Mouse (Mus musculus) large intestine, adult 2 months (tissue): ENCODE results near the gene Tbxa2r. TPM values are rescaled to one million over a fixed set of nuclear protein-coding genes. Genes with fewer than 3 reads are reported as not detected.

ENCODE experiments used
- DNase-seq: peaks from one replicate; pipeline ENCODE4 v3.0.0-alpha.2; 2012; ENCODE audit warnings: low read depth, low spot score
- WGBS: fragments of 180-500 bp; shearing (Covaris S2); methylation state at CpG from one replicate; pipeline ENCODE4 v1.1.7; 2018; 5-methylcytosine and 5-hydroxymethylcytosine counted together
- polyA plus RNA-seq: library from polyadenylated mRNA; depleted of rRNA; stranded (reverse); fragments of >200 nt; gene quantifications from 2 replicates; pipeline ENCODE4 v1.2.3, GENCODE M21; 2012

The Tbxa2r gene
- polyA plus RNA-seq, 1 experiment = 8.0 TPM

DNA sequence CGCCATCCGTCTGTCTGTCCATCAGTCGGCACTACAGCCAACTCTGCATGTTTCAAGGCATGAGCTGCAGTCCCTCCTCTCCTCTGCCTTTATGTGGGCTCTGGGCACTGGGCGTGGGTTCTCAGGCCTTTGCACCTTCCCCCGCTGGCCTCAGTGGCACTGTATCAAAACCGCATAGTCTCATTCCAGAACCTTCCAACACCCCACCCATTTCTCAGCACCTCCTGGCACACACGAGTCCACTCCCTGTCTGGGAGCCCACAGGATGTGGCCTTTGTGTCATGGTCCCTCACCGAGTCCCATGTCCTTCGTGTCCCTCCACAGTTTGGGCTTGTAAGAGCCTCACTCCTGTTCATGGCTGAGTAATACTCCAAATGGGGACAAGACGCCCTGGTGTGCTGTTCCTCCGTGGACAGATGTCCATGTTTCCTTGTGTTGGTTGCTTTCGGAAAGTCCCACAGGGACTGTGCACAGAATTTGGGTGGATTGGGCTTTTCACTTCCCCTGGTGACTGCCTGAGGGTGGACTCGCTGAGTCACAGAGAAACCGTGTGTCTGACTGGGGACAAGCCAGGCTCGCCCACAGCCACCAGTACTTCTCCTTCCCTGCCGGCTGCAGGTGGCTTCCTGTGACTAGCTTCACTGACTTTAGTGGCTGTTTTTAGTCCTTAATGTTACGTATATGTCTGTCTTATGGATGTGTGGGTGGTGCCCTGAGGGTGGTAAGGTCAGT lies 30.0 kb upstream of the Tbxa2r start:
- WGBS = 80% methylated on average over 17 of the region's 17 CpGs
- DNase-seq = no peak

DNA sequence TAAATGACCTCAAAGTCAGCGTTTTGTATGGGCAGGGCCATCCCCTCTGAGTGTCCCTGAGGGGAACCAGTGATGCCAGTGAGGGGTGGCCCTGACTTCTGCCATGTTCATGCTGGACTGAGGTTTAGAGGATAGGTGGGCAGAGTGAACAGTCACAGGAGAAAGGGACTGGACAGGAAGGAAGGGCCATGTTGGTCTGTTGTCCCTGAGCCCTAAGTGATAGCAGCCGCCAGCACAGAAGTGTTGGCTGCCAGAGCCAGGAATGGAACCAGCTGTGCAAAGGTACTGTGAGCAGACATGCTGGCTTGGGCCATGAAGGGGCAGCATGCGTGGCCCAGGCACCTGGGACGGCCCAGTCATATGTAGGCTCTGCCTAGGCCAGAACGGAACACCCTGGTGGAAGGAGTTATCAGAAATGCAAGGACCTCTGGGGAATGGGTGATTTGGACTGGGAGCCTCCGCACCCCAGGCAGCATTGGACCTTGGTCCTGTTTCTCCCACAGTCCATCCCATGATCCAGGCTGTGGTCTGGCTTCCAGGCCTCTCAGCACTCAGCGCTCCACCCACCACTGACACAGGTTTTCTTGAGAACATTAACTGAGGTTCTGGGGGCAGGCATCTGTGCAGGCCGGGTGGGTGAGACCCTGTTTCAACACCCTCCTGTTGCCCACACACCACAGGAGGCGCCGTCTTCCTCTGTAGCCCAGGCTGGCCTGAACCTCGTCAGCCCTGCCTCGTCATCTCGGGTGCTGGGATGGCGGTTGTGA lies 28.8 kb upstream of the Tbxa2r start:
- DNase-seq = no peak
- WGBS = 86% methylated on average over 14 of the region's 14 CpGs

DNA sequence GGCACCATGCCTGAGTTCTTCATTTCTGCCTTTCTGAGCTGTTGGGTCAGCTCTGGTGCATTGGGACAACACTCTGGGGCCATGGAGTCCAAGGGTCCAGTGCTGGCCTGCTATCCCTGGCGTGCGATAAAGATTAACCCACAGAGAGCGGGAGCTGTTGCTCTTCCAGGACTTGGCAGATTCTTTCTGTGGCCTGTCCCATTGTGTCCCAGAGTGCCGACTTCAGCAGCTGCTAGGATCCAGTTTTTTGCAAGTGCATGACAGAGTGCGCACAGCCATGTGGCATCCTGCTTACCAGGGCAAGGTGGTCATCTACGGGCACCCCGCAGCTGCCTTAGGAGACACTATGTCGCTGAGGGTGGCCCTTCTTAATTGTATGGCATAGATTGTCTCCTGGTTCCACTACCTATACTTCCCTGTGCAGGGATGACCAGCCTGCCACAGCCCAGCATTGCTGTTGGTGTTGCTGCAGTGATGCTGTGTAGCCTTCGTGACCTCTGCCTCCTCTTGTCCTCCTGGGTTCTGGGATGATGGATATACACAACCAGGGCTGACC lies 28.1 kb upstream of the Tbxa2r start:
- whole genome bisulfite sequencing = 79% methylated on average over 9 of the region's 9 CpGs
- DNase-seq = no peak

DNA sequence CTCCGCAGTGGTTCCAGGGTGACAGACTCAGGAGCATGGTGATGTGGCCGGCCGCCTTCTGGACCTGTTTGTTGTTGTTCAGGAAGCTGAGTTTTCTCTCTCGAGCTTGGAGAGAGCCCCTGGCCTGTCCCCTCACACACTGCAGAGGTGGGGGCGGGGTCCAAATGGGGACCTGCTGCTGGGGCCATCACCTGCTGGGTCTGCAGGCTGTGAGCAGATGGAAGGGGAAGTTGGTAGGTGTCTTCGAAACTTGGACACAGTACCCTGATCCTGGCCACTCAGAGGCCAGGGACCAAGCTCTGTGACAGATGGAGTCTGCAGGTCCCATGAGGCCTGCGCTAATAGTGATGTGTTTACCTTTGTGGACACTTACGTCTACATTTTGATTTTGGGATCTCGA lies 27.2 kb upstream of the Tbxa2r start:
- no peak for DNase-seq
- WGBS = 79% methylated on average over 9 of the region's 9 CpGs

DNA sequence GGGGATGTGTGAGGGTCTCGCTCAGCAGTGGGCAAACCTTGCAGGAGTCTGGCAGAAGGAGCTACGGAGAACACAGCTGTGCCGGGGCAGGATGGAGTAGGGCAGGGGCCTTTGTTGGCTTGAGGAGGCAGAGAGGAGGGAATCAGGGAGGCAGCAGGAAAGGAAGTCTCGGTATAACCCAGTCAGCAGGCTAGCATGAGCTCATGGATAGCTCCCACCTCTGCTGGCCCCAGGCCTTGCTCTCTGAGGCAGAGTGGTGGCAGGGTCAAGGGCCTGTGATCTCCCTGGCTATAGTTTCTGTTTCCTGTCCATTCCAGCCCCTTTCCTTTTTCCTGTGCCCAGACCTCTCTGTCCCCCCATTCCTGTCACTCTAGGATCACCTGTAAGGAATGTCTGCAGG lies 26.2 kb upstream of the Tbxa2r start:
- no peak for DNase-seq
- WGBS = 60% methylated on average over 4 of the region's 4 CpGs

DNA sequence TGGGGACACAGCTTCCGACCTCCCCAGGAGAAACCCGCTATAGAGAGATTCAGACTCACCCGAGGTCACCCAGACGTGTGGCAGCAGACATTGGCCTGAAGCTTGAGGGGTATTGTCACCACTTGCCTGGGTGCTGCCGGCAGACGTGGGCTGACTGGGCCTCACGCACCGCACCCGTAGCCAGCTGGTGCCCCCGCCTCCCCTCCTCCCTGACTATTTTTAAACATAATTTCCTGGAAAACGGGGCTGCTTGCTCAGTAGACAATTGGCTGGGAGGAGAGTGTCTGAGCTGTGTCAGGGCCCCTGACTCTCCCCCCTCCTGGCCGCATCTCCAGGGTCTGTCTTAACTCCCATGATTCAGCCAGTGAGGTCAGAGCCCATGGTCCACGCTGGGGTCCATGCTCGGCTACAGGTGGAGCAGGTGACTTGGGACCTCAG lies 25.7 kb upstream of the Tbxa2r start:
- WGBS = 36% methylated on average over 14 of the region's 14 CpGs

DNA sequence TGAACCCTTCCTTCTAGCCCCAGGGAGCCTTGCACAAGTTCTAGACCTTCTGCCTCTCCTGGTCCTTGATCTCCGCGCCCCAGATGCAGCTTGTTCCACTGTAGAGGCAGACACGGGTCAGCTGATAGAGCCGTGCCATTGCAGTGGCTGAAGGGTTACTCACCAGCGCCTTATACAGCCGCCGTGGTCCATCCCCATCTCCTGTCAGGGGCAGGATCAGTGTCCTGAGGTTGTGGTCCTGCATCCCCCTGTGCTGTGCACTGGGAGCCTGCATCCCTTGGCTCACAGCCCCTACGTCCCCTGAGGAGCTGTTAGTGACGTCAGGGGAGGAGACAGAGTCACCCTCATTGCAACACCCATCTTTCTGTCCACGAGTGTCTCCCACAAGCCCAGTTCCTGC lies 25.3 kb upstream of the Tbxa2r start:
- DNase-seq = no peak
- WGBS = 54% methylated on average over 10 of the region's 10 CpGs

More for the DNA sequence above, 25.7 kb upstream of the Tbxa2r start:
- DNase-seq = no peak

DNA sequence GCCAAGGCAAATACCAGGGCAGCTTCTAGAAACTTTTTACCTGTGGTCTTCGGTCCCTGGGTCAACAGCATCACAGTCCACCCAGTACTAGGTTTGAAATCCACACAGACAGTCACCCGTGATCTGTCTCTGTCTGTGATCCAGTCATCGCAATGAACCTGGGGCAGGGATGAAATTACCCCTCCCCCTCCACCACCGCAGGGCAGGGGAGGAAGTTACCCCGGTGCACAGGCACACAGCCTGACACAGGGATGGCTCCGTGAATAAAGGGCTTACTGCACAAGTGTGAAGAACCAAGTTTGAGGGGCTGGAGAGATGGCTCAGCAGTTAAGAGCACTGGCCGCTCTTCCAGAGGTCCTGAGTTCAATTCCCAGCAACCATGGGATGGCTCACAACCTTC lies 24.8 kb upstream of the Tbxa2r start:
- DNase-seq = no peak

DNA sequence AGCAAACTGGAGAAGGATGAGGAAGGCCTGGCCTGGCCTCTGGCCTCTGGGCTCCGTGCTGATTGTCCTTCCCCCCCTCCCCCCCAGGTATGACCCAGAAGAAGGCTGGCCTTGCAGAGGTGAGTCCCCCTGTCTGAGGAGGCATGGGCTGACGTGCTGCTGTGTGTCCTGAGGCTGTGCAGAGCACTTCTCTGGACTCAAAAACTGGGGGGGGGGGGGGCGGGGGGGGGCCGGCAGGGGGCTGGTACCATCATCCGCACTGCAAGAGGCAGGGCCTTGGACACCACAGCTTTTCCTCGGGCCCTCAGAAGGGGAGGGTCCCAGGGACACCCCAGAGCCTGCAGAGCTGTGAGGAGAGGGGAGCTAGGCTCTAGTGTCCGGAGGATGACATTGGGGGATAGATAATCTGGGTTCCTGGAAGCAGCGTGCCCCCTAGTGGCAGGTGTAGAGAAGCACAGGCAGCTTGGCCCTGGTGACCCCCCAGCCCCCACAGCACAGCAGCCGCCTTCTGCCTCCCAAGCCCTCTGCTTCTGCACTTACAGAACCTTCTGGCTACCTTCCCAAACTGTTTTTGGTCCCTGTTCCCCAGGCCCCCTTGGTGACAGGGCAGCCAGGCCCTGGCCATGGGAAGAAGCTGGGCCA lies 23.8 kb upstream of the Tbxa2r start:
- 26% methylated on average over 8 of the region's 9 CpGs for WGBS
- no peak for DNase-seq

More for the DNA sequence above, 24.8 kb upstream of the Tbxa2r start:
- WGBS = 69% methylated on average over 7 of the region's 7 CpGs

DNA sequence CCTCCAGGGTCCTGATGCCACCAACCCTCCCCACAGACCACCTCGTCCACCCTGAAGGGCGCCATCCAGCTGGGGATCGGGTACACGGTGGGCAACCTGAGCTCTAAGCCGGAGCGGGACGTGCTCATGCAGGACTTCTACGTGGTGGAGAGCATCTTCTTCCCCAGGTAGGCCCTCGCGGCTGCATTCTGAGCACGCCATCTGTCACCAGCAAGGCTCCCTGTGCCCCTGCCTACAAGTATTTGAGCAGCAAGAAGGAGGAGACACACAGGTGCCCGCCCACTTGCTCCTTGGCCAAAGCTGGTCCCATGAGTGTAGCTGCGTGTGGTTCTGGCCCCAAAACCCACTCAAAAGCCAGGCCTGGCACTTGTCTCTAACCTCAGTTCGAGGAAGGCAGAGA lies 22.9 kb upstream of the Tbxa2r start:
- no peak for DNase-seq
- 95% methylated on average over 14 of the region's 14 CpGs for WGBS

DNA sequence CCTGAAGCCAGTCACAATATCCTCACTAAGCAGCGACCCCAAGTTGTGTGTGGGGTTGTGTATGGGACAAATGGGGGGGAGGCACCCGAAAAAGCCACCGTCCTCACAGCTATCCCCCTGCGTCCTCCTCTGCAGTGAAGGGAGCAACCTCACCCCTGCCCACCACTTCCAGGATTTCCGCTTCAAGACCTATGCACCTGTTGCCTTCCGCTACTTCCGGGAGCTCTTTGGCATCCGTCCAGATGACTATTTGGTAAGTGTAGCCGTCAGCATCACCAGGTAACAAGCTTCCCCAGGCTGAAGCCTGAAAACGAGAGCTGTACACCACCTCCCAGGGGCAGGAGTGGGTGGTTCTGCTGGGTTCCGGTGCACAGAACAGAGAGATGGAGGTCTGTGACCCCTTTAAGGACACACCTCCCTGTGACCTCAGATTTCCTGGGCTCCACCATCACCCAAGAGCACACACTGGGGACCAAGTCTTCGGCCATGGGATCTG lies 22.3 kb upstream of the Tbxa2r start:
- WGBS = 81% methylated on average over 12 of the region's 12 CpGs
- DNase-seq = no peak

DNA sequence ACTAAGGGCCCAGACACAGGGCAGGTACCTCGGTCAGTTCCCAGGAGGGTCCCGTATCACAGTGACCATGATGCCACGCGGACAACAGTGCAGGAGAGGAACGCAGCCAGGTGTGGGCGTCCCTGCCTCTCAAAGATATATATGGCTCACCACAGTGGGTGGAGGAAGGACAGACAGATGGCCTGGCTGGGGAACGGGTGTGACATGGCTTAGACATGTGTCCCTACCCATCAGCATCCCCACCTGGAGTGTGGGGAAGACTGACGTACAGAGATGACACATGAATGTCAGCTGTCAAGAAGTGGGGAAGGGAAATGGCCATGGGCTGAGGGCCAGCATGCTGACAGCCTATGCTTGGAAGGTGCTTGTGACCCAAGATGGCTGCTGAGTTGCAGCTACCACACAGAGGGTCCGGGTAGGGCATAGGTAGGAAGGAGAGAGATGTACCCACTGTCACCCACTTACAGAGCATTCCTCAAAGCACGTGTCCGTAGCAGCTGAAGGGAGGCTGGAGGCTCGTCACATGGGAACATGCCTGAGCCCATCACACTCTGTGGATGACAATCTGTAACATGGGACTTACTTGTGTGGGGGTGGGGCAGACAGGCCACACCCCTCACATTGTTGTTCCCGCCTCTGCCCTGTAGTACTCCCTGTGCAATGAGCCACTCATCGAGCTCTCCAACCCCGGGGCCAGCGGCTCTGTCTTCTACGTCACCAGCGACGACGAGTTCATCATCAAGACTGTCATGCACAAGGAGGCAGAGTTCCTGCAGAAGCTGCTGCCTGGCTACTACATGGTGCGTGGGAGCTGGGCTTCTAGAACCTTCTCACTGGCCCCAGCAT lies 21.5 kb upstream of the Tbxa2r start:
- WGBS = 94% methylated on average over 21 of the region's 21 CpGs

DNA sequence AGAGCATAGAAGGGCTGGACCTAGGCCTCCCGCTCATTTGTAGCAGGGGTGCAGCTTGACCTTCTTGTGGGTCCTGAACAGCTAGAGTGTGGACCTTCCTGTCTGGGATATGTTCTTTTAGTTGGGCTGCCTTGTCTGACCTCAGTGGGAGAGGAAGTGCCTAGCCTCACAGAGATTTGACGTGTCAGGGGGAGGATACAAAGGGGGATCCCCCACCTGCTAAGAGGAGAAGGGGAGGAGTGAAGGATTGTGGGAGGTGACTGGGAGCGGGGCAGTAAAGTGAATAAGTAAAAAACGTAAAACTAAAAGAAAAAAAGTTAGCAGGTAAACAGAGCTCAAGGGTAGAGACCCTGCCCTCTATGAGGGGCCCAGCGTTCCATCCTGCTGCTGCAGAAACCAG lies 19.0 kb upstream of the Tbxa2r start:
- no peak for DNase-seq
- 82% methylated on average over 5 of the region's 5 CpGs for WGBS

More for the DNA sequence above, 21.5 kb upstream of the Tbxa2r start:
- DNase-seq = no peak

DNA sequence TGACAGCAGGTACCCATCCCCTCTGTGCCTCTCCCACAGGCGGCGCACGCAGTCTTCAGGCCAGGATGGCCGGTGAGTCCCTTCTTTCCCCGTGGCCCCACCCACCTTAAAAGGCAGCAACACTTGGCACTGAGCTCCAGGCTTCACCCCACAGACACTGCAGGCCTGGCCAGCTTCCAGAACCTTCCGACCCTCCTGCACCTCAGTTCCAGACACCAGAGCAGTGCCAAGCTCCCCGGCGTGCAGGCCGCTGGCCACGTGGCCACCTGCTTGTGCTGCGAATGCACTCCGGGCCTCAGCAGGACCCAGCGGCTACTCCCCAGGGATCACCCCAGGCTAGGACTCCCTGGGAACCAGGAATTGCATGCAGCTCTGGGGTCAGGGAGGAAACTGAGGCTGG lies 14.9 kb upstream of the Tbxa2r start:
- 89% methylated on average over 13 of the region's 13 CpGs for WGBS
- no peak for DNase-seq

DNA sequence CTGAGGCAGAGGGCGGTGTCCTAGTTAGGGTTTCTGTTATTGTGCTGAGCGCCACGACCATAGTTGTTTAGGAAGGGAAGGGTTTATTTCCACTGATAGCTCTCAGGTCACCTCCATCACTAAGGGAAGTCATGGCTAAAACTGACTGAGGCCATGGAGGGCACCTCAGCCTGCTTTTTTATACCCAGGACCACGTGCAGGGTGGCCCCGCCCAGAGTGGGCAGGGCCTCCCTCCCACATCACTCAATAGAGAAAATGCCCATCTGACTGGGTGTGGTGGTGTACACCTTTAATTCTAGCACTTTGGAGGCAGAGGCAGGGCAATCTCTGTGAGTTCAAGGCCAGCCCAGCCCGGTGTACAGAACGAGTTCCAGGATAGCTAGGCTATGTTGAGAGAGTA lies 14.3 kb upstream of the Tbxa2r start:
- DNase-seq = no peak
- WGBS = 68% methylated on average over 7 of the region's 7 CpGs

DNA sequence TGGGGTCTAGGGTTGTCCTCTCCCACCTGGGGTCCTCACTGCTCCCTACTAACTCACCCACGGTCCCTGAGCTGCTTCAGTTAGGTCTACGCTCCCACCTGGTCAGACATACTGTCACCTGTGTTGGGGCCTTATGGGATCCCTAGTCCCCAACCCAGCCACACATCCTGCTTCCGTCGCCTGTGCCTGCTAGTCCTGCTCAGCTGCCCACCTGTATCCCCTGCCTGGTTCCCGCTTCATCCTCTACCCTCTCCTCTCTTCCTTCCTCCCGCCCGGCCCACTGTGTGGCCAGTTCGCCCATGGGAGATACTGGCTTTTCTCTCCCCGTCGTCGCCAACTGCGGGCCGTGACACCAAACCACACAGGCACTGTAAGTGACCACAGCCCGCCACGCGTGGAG lies 12.9 kb upstream of the Tbxa2r start:
- WGBS = 94% methylated on average over 16 of the region's 16 CpGs
- no peak for DNase-seq

DNA sequence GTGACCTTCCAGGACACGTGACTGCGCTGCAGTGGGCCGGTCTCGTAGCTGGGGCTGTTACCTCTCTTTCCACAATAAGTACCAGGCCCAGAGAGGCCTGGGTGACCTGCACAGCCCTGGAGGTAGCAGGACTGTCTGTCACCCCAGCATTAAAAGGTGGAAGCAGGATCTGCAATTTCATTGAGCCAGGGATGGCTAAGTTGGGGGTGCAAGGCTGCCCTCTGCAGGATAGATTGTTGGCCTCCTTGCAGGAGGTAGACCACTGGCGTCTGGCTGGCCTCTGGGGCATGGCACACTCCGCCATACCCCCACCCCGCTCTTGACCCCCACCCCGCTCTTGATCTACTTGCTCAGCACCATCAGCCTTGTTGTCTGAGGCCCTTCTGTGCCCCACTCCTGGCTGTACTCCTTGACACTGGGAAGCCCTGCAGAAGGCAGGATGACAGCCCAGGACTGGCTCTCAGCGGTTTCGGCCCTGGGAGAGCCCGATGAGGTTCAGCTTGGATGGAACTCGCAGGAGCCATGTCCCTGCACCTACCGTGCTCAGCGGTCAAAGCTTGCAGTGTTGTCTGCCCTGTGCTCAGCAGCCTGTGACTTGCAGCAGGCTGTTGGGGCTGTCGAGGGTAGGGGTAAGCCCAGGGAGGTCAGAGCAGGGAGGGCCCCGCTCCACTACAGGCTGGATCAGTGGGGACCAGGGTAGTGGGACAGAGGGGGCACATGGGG lies 12.0 kb upstream of the Tbxa2r start:
- no peak for DNase-seq
- 59% methylated on average over 16 of the region's 16 CpGs for WGBS

DNA sequence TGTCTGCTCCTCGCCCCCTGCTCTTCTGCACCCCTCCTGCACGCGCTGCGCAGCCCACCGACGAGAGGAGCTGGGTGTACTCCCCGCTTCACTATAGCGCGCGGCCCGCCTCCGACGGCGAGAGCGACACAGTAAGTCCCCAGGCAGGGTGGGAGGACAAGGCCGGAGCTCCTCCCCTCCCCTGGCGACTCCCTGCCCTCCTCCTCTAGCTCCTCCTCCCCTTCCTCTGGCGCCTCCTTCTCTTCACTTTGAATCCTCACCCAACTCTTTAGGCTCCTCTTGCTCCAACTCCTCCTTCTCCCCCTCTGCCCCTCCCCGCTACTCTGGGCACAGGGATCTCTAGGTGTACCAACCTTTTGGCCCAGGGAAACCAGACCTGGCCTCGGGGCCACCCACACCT lies 11.3 kb upstream of the Tbxa2r start:
- 14% methylated on average over 19 of the region's 20 CpGs for WGBS
- DNase-seq = no peak
